Mouse (Mus musculus): ENCODE data around the gene Tm9sf1.

The Tm9sf1 gene

GRCm38 (mm10) chr14:55629312-55629711 is 14.3 kb downstream of the Tm9sf1 start:
- DNase-seq = peak; percentile 30

DNA sequence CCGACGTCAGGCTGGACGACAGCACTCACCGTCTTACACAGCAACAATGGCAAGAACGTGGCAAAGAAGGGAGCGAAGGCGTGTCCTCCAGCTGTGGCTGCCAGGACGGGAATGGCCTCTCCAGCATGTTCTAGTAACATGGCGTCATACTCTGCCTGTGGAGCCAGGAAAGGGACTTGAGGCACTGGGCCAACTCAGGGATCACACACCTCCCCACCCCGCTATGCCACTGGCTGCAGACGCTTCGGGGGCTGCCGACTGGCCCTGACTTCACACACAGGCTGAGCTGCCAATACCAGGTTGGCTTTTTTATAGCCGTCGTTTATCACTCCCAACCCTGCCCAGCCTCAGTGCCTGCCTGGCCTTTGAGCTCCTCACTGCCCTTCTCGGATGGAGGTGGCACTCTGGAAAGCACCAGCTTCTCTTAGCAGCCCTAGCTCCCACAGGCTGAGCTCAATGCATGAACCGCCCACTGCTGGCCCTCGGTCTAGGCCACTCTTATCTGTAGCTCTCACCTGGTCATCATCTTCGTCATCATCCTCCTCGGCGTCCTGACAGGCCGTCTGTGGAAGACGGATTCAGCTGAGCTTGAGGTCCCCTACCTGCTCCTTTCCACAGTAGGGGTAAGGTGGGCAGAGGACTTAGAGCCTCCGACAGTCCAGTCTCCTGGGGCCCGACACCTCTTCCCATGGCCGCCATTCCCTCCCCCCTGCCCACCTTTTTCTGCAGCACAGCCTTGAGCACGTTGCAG is 15.4 kb downstream of the Tm9sf1 start:
- DNase-seq = no peak

DNA sequence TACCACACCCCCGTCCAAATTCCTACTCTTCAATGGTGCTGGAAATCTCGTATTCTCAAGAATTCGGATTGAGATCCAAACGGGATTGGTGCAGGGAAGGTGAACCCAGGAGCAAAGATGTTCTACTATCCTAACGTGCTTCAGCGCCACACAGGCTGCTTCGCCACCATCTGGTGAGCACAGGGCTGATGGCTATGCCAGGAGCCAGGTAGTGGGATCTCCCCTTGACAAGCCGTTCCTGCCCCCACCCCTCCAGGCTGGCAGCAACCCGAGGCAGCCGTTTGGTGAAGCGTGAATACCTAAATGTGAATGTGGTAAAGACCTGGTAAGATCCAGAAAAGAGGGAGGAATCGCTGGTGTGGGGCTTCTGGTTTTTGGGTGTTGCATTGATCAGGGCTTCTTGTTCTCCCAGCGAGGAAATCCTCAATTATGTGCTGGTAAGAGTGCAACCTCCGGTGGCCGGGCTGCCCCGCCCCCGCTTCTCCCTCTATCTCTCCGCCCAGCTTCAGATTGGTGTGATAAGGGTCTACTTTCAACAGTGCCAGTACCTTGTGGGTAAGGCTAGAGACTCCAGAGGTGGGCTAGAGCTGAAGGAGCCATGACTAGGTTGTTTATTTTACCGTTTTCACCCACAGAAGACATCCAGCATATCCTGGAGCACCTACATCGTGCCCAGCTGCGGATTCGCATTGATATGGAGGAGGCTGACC is 25.0 kb downstream of the Tm9sf1 start:
- no peak for DNase-seq

GRCm38 (mm10) chr14:55617822-55618221 is 25.8 kb downstream of the Tm9sf1 start, which contains the start of gene Rec8:
TSS of gene Rec8 (plus strand) at chr14:55618037.
- DNase-seq = peak; percentile 69

DNA sequence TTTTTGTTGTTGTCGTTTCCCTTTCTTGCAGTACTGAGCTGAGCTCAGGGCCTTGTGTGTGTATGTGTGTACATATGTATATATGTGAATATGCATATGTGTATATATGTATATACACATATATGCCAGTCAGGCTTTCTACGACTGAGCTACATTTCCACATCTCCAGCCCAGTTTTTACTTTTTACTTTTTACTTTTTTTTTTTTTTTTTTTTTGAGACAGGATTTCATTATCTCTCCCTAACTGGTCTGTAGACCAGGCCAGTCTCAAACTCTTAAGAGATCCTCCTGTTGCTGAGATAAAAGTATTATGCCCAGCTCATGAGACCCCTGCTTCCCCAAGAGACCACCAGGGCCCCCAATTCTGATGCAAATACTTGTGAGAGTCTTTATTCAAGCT is 26.8 kb downstream of the Tm9sf1 start:
- no peak for DNase-seq

GRCm38 (mm10) chr14:55615876-55616275 is 27.7 kb downstream of the Tm9sf1 start:
- no peak for DNase-seq

DNA sequence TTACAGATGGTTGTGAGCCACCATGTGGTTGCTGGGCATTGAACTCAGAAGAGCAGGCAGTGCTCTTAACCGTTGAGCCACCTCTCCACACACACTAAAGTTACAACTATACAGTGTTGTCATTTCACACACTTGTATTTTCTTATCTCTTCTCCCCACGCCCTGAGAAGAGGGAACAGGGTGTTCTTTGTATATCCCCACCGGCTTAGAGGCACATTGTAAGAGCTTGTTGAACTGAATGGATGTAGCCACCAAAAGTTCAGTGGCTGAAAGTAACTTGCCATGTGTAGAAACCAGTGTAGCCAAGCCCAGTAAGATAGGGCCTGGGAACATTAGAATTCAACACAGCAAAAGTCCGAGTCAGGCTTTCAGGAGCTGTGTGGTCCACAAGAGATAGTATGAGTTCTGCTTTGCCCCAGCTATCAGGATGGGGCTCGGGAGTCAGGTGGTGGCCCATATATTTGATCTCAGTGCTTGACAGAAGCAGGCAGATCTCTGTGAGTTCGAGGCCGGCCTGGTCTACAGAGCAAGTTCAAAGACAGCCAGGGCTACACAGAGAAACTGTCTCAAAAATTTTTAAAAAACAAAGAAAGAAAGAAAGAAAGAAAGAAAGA is 28.9 kb downstream of the Tm9sf1 start:
- no peak for DNase-seq

DNA sequence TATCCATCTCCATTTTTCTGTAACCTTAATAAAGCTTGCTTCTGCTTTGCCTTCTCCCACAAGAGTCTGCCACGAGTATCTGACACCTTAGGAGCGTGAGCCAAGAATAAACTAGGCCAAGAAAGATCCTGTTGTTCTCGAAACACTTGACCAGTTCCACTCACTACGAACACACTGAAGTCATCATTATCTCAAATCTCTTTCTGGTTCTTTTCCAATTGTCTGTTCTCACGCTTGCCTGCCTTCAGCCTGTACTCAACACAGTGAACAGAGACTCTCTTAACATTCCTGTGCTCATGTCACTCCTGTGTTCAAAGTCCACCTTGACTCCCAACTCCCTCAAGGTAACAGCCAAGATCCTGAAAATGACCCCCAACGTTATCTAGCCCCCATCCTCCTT is 30.3 kb downstream of the Tm9sf1 start:
- no peak for DNase-seq

DNA sequence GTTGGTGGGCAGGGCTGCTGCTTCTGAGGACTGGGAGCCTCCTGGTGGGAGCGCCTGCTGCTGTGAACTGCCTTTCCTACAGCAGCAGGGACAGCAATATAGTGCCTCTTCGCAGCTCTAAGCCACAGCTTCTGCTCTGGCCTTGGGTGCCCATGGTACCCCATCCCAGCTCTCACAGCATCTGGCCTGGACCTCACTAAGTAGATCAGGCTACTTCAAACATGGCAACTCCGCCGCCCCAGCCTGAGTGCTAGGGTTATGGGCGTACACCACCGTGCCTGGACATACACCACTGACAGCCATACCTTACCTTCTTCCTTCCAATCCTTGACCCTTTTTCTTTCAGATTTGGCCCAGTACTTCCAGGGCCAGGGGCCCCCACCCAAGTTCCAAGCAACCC is 35.3 kb downstream of the Tm9sf1 start:
- no peak for DNase-seq

- no peak for DNase-seq
Measured at GRCm38 (mm10) chr14:55605743-55606459, 37.7 kb downstream of the Tm9sf1 start.

GRCm38 (mm10) chr14:55604823-55605222 is 38.8 kb downstream of the Tm9sf1 start:
- no peak for DNase-seq

DNA sequence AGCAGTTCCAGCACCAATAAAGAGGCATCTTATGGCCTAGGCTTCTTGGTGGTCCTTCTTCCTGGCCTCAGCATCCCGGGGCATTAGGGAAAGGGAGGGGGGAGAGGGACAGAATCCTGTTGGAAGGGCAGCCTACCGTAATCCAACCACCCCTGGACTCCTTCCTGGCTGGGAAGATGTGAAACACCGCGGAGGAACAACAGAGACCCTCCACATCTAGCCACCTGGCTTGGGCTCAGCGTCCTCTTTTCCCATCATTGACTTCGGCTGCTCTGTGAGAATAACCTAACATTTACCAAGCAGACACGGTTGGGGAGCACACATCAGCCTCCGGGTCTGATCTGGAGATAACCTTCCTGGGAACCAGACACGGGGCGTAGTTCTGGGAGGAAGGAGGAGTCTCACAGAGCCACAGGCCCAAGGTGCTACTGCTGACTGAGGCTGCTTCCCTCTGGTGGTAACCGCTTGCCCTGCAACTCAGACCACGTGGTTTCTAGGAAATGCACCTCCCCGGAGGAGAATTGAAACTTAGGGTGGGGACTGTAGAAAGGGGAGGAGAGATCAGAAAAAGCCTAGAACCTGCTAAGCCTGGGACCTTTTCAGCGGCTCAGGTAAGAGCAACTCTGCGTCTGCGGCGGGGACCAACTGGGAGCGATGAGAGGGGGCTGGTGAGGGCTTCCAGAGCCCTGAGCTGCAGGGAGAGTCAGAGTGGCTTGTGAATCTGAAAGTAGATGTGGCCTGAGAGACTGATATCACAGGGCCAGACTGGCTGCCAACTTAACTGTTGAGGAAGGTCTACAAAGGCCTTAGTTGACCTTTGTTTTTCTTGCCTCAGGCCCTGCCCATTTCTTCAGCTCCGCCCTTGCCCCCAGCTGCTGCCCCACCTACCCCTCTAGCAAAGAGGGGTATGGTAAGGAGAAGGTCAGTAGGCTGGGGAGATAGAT is 39.7 kb downstream of the Tm9sf1 start:
- DNase-seq = peak; percentile 96

- DNase-seq = no peak
Measured at GRCm38 (mm10) chr14:55603271-55603632, 40.4 kb downstream of the Tm9sf1 start, which contains the start of gene Irf9. TSS of gene Irf9 (plus strand) at chr14:55603571.

GRCm38 (mm10) chr14:55598521-55599390 is 44.9 kb downstream of the Tm9sf1 start:
- no peak for DNase-seq

DNA sequence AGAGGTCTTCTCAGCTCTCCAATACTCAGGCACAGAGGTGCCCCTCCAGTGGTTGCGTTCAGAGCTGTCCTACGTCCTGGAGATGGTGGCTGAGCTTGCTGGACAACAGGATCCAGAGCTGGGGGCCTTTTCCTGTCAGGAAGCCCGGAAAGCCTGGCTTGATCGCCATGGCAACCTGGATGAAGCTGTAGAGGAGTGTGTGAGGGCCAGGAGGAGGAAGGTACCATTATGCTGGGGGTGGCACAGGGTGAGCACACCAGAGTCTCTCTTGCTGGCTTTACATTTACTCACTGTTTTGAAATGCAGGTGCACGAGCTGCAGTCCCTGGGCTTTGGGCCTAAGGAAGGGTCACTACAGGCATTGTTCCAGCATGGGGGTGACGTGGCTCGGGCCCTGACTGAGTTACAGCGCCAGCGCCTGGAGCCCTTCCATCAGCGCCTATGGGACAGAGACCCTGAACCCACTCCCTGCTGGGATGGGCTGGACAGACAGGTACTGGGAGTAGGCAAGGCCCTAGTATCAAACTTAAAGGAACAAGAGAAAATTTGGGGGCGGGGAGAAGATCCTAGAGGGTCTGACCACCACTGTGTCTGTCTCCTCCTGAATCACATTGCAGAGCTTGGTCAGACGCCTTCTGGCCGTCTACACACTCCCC is 47.4 kb downstream of the Tm9sf1 start:
- DNase-seq = no peak

- DNase-seq = no peak
Measured at GRCm38 (mm10) chr14:55592226-55592625, 51.4 kb downstream of the Tm9sf1 start.

GRCm38 (mm10) chr14:55591331-55591891 is 52.2 kb downstream of the Tm9sf1 start, which contains the start of gene Rnf31:
TSS of gene Rnf31 (plus strand) at chr14:55591708.
- peak; percentile 98 for DNase-seq

- DNase-seq = peak; percentile 98
Measured at GRCm38 (mm10) chr14:55590748-55591330, 52.8 kb downstream of the Tm9sf1 start, which contains the start of gene Psme2. TSS of gene Psme2 (minus strand) at chr14:55591113.

DNA sequence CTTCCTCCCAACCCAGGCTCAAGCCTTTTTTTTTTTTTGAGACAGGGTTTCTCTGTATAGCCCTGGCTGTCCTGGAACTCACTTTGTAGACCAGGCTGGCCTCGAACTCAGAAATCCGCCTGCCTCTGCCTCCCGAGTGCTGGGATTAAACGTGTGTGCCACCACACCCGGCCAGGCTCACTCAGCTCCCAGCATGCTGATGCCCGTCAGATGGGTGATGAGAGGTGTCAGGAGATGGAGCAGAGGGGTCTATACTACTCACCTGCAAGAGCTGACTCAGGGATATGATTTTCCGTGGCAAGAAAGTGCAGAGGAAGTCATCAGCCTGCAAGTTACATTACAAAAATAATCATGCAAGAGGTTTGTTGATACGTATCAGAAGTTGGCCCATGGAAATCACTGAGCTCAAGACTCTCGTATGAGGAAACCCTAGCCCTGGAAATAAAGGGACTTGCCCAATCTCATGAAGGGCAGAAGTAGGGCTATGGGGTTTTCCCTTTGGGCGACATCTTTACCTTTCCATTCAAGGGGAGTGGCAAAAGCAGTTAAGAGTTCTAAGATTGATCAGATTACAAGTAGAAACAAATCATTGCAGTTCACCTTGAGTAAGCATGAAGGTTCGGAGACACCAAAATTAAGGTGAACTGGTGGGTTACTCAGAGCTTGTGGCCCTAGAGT is 53.7 kb downstream of the Tm9sf1 start:
- DNase-seq = no peak

Data from kidney, adult 11 months (tissue).